Mouse (Mus musculus): ENCODE results near the gene H2-T3. TPM values are rescaled to one million over a fixed set of nuclear protein-coding genes. Genes with fewer than 3 reads are reported as not detected.
"Not testable (repeated sequence)": the region's sequence is repeated elsewhere in the genome, so short reads cannot be mapped to it uniquely, and the experiment has no call there.

The H2-T3 gene
- not detected in 2 replicates for polyA plus RNA-seq (2015; fragmentation: Nextera tagmentation; extraction: Ambion mirVana)

DNA sequence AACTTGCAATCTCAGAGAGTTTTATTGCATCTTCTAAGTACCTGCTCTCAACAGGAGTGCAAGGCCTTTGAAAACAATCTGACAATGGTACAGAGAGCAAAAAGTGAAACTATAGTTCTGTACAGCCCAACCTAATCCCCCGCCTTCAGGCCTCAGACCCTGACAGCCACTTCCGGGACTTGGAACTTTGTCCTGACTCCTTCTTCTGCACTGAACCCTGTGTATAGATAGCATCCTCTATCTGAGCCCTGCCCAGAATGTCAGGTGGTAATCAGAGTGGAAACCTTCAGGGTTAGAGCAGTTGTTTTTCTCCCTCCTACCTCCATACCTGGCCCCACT lies at the start of gene H2-T3:
TSS of gene H2-T3 (minus strand) at position 119 of the 339 bp plus-strand sequence.
- no peak for ATAC-seq (ENCODE audit: low FRiP score)
- Histone ChIP-seq H3K27me3 (peaks cover 65% of the 10 kb centered on the region), H3K4me1 (replicated peaks) (no peaks in the 10 kb centered on the region), H3K27ac (no peak within 1 kb of the TSS), H3K4me3 (no peak within 1 kb of the TSS), H3K9me3 (no peaks in the 10 kb centered on the region), H3K4me2 (no peak within 1 kb of the TSS), H3K9ac (no peak within 1 kb of the TSS), H3K36me3 (no peaks in the 10 kb centered on the region)
- 89% methylated on average over 2 of the region's 2 CpGs for WGBS

DNA sequence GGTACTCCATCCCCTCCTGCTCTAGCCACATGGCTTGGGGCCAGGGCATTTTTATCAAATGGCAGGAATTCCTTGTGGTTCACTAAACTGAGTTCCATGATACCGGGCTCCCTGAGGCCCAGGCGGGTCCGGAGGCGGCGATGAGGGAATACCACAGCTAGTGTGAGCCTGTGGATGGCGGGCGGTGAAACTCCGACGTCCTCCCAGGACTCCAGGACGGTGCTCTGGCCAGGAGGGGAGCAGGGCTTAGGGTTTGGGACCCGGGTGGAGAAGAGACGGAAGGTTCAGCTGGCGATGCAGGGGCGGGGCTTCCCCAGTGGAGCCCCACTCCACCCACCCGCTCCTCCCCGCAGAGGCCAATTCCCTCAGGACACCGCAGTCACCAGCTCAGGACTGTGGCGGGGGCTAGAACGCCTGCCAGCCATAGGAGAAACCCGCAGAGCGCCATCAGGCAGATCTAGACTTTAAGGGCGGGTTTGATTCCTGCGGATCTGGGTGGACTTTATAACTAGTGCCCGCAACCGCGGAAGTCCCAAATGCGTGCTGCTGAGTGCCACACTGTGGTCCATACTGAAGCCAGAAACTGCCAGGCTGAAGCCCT lies 47.3 kb upstream of the H2-T3 start:
- H3K9ac ChIP-seq, result peak overlapping the region; percentile 31
- no peaks in the 10 kb centered on the region for H3K36me3 ChIP-seq
- peak overlapping the region; percentile 52 for H3K4me2 ChIP-seq
- peaks cover 40% of the 10 kb centered on the region for H3K27me3 ChIP-seq
- WGBS, result 3% methylated on average over 27 of the region's 27 CpGs
- H3K4me3 ChIP-seq, result peak overlapping the region; percentile 25
- peaks cover 8% of the 10 kb centered on the region for H3K4me1 ChIP-seq (replicated peaks)
- 0 out of 2 replicates have a peak, but pooled peaks have one; percentile 49 for ATAC-seq (ENCODE audit: low FRiP score)
- no peak overlapping the region for H3K27ac ChIP-seq
- no peaks in the 10 kb centered on the region for H3K9me3 ChIP-seq

DNA sequence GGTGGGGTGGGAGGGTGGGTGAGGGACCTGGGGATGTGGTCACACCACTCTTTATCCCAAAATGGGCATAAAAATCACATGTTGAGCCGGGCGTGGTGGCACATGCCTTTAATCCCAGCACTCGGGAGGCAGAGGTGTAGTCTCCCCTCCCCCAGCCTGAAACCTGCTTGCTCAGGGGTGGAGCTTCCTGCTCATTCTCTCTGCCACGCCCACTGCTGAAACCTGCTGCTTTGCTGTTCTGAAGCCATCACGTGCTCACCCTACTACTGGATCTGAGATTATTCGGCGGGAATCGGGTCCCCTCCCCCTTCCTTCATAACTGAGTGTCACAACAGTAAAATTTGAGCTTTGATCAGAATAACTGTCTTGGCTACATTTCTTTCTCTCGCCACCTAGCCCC lies 45.2 kb upstream of the H2-T3 start:
- not testable (repeated sequence) for H3K36me3 ChIP-seq; ATAC-seq (ENCODE audit: low FRiP score); H3K4me2 ChIP-seq; H3K9ac ChIP-seq; H3K4me1 ChIP-seq (replicated peaks); H3K4me3 ChIP-seq; H3K27ac ChIP-seq; H3K9me3 ChIP-seq
- H3K27me3 ChIP-seq, result peaks cover 31% of the 10 kb centered on the region
- 44% methylated on average over 8 of the region's 9 CpGs for WGBS

DNA sequence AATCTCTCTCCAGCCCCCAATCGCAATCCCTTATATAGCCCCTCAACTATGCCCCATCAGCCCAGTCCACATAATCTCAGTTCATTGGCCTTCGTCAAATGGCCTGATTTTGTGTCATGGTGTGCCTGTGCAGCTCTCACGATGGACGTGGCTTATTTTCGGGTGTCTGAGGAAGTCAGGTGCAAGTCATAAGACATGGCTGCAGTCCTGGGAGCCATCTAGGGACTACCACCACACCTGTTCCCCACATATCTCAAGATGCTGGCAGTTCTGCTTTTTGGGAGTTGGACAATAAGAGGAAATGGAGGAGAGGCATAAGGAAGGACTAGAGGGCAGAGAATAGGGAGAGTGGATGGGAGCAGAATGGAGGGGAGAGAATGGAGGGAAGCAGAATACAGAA lies 43.5 kb upstream of the H2-T3 start:
- peaks cover 26% of the 10 kb centered on the region for H3K27me3 ChIP-seq
- H3K27ac ChIP-seq, result no peak overlapping the region
- peaks cover 8% of the 10 kb centered on the region for H3K4me1 ChIP-seq (replicated peaks)
- H3K4me3 ChIP-seq, result no peak overlapping the region
- H3K9ac ChIP-seq, result no peak overlapping the region
- 84% methylated on average over 5 of the region's 5 CpGs for WGBS
- no peak overlapping the region for H3K4me2 ChIP-seq
- no peak for ATAC-seq (ENCODE audit: low FRiP score)
- no peaks in the 10 kb centered on the region for H3K9me3 ChIP-seq
- no peaks in the 10 kb centered on the region for H3K36me3 ChIP-seq

DNA sequence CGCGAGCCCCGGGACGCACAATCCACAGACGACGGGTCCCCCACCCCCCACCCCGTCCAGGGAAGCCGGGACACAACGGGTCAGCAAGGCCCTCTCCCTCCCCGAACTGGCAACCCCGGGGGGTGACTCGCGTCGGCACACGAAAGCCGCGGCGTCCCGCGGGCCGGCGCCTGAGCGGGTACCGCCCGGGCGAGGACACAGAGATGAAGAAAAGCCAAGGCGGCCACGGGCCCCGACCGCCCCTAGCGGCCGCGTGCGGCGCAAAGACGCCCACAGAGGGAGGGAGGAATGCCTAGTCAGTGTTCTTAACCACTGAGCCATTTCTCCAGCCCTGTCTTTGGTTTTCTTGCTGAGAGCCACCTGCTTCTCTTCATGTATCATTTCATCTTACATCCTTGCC lies 41.2 kb upstream of the H2-T3 start:
- Histone ChIP-seq H3K4me2 (no peak overlapping the region), H3K9me3 (no peaks in the 10 kb centered on the region), H3K27me3 (peaks cover 5% of the 10 kb centered on the region), H3K4me3 (no peak overlapping the region), H3K9ac (no peak overlapping the region), H3K27ac (no peak overlapping the region), H3K36me3 (no peaks in the 10 kb centered on the region), H3K4me1 (replicated peaks) (no peaks in the 10 kb centered on the region)
- 6% methylated on average over 36 of the region's 36 CpGs for WGBS
- ATAC-seq (ENCODE audit: low FRiP score), result no peak

DNA sequence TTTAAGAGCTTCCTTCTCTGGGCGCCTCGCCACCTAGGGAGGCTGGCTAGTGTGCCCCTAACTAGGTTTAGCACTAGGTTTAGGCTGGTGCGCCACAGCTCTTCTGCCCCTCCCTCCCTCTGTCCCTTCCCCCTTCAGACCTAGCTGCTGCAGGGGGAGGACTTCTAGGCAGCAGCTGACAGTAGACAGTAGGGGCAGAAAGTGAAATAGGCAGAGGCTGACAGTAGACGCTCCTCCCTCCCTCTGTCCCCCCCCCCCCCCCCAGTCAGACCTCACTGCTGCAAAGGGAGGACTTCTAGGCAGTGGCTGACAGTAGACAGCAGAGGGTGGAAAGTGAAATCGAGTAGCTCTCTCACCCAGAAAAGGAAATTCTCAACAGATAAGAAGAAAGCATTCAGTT lies 39.0 kb upstream of the H2-T3 start:
- Histone ChIP-seq H3K36me3 (no peaks in the 10 kb centered on the region), H3K27me3 (peaks cover 18% of the 10 kb centered on the region), H3K4me3 (no peak overlapping the region), H3K4me2 (no peak overlapping the region), H3K9ac (no peak overlapping the region), H3K4me1 (replicated peaks) (0 out of 2 replicates have a peak, but pooled peaks cover 5% of the 10 kb centered on the region), H3K9me3 (no peaks in the 10 kb centered on the region), H3K27ac (no peak overlapping the region)
- ATAC-seq (ENCODE audit: low FRiP score), result no peak
- WGBS, result 10% methylated on average over 5 of the region's 5 CpGs

DNA sequence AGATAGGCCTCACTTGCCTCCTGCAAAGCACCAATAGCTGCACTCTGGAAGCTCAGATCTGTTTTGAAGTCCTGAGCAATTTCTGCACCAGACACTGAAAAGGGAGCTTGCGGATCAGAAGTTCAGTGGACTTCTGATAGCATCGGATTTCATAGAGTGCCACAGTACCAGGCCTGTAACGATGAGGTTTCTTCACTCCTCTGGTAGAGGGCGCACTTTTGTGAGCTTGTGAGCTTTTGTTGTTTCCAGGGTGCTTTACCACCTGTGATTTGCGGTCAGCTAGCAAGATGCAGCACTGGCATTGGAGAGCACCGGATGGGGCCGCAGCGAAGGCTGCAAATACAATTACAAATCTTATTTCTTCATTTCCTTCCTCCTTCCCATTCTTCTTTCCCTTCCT lies 36.8 kb upstream of the H2-T3 start:
- Histone ChIP-seq H3K36me3 (no peaks in the 10 kb centered on the region), H3K27me3 (peaks cover 28% of the 10 kb centered on the region), H3K4me2 (no peak overlapping the region), H3K4me1 (replicated peaks) (0 out of 2 replicates have a peak, but pooled peaks cover 5% of the 10 kb centered on the region), H3K4me3 (no peak overlapping the region), H3K27ac (no peak overlapping the region), H3K9me3 (no peaks in the 10 kb centered on the region), H3K9ac (no peak overlapping the region)
- 22% methylated on average over 8 of the region's 8 CpGs for WGBS
- no peak for ATAC-seq (ENCODE audit: low FRiP score)

DNA sequence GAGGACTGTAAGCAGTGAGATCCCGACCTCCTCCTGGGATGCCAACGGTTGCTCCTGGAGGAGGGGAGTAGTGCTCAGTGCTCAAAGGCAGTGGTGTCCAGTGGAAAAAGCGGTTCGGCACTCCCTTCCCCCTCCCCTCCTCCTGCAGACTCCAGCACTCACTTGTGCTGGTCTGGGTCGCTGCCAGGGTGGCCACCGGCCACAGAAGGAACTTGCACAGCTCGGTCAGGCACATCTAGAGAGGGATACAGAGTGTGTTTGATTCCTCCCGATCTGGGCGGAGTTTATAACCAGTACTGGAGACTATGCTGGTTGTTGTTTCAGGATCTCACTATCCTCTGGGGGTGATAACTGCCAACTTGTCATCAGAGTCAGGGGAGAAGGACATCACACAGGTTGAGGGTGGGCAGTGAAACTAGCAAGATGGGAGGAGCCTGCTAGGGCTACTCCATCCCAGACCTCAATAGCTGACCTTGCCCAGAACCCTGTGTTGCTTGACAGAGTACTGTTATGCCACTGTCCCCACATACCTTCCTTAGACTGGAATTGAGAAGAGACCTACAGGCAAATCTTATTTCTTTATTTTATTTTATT lies 35.2 kb upstream of the H2-T3 start:
- no peak overlapping the region for H3K4me3 ChIP-seq
- H3K27ac ChIP-seq, result no peak overlapping the region
- H3K27me3 ChIP-seq, result peaks cover 43% of the 10 kb centered on the region
- 0 out of 2 replicates have a peak, but pooled peaks cover 5% of the 10 kb centered on the region for H3K4me1 ChIP-seq (replicated peaks)
- H3K36me3 ChIP-seq, result no peaks in the 10 kb centered on the region
- H3K9me3 ChIP-seq, result no peaks in the 10 kb centered on the region
- no peak overlapping the region for H3K9ac ChIP-seq
- WGBS, result 8% methylated on average over 9 of the region's 9 CpGs
- H3K4me2 ChIP-seq, result peak overlapping the region; percentile 9; the same call in 1 of the 2 replicates
- no peak; the same call in 1 of the 2 replicates for ATAC-seq (ENCODE audit: low FRiP score)

DNA sequence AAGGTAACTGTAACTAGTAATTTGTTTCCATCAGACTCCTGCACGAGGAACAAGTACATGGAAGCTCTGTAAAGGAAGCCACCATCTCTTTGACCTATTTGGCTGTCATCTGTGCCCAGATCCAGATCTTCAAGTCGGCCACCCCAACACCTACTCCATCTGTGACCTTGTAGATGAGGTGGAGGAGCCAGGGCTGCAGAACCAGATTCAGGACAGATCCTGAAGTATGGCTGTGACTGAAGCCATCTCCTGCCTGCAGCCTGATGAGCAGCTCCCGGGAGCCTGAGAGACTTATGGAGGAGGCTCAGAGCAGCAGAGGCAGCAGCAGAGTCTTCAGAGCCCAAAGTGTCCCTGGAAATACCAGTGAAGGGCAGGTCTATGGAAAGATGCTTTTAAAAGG lies 34.4 kb upstream of the H2-T3 start:
- no peak overlapping the region for H3K4me3 ChIP-seq
- 0 out of 2 replicates have a peak, but pooled peaks cover 5% of the 10 kb centered on the region for H3K4me1 ChIP-seq (replicated peaks)
- no peaks in the 10 kb centered on the region for H3K36me3 ChIP-seq
- H3K9ac ChIP-seq, result no peak overlapping the region
- H3K9me3 ChIP-seq, result no peaks in the 10 kb centered on the region
- WGBS, result 56% methylated on average over 3 of the region's 3 CpGs
- peaks cover 50% of the 10 kb centered on the region for H3K27me3 ChIP-seq
- H3K4me2 ChIP-seq, result no peak overlapping the region
- H3K27ac ChIP-seq, result no peak overlapping the region
- no peak for ATAC-seq (ENCODE audit: low FRiP score)

DNA sequence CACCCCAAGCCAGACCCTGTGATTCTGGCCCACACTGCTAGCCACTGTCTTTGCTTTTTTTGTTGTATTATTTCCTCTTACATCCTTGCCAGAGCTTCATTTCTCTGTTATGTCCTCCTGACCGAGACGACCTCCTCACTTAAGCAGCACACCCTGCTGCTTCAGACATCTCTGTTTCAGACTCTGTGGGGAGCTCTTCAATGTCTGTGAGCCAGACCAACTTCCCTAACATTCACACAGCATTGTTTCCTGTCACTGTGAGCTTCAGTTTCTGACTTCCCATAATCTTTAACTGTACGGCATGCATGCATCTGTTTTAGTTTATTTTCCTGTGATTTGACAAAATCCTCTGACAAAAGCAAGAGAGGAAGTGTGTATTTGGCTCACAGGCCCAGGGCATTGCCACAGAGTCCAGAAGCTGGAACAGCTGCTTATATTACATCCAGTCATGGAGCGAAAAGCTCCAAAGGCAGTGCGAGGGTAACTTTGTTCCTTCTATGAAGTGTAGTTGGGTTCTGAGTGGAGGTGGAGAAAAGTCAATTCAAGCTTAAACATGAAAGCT lies 28.6 kb upstream of the H2-T3 start:
- no peak overlapping the region for H3K4me3 ChIP-seq
- no peak overlapping the region for H3K27ac ChIP-seq
- H3K9me3 ChIP-seq, result no peaks in the 10 kb centered on the region
- H3K9ac ChIP-seq, result no peak overlapping the region
- WGBS, result 62% methylated on average over 5 of the region's 5 CpGs
- H3K4me1 ChIP-seq (replicated peaks), result peaks cover 5% of the 10 kb centered on the region; the same call in 1 of the 2 replicates
- H3K36me3 ChIP-seq, result no peaks in the 10 kb centered on the region
- peaks cover 84% of the 10 kb centered on the region for H3K27me3 ChIP-seq
- no peak overlapping the region for H3K4me2 ChIP-seq
- ATAC-seq (ENCODE audit: low FRiP score), result no peak

DNA sequence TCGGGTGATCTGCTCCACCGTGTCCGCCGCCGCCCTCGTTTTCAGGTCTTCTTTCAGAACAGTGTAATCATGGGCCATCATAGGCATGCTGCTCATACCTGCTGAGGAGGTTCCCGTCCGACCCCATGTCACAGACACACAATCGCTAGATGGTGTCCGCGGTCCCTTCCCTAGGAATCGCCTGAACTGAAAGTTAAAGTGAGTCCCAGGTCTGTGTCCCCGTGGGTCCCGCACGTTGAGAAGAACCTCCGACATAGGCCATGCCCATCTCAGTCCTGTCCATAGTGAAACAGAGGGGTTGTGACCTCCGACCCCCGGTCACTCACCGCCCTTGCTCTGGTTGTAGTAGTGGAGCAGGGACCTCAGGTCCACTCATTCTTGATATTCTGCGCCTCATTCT lies 25.5 kb upstream of the H2-T3 start:
- H3K27me3 ChIP-seq, result peaks cover 90% of the 10 kb centered on the region
- no peak overlapping the region for H3K9ac ChIP-seq
- 0 out of 2 replicates have a peak overlapping the region, but pooled peaks have one; percentile 21 for H3K4me2 ChIP-seq
- ATAC-seq (ENCODE audit: low FRiP score), result no peak
- H3K4me1 ChIP-seq (replicated peaks), result peaks cover 5% of the 10 kb centered on the region; the same call in 1 of the 2 replicates
- H3K27ac ChIP-seq, result no peak overlapping the region
- WGBS, result 4% methylated on average over 20 of the region's 20 CpGs
- 0 out of 2 replicates have a peak overlapping the region, but pooled peaks have one; percentile 4 for H3K4me3 ChIP-seq
- H3K9me3 ChIP-seq, result no peaks in the 10 kb centered on the region
- H3K36me3 ChIP-seq, result no peaks in the 10 kb centered on the region

DNA sequence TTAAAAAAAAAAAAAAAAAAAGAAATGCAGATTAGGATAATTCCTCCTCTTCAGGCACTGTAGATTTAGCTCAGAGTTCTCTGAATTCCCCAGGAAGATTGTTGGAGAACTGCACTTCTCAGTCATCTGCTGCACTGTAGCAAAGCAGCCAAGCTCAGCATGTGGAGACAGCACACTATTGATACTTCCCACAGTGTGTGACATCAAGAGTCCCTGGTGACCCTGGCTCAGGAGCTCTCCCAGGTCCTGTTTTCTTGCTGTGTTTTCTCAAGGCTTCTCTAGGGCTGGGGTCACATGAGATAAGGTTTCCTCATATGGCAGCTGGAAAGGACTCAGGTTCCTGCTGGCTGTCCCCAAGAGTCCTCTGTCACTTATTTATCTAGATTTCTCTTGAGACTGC lies 16.8 kb upstream of the H2-T3 start:
- no peak overlapping the region for H3K4me3 ChIP-seq
- no peak overlapping the region for H3K4me2 ChIP-seq
- H3K4me1 ChIP-seq (replicated peaks), result peaks cover 11% of the 10 kb centered on the region
- no peak overlapping the region for H3K9ac ChIP-seq
- H3K9me3 ChIP-seq, result no peaks in the 10 kb centered on the region
- H3K27me3 ChIP-seq, result peaks cover 85% of the 10 kb centered on the region
- no peaks in the 10 kb centered on the region for H3K36me3 ChIP-seq
- ATAC-seq (ENCODE audit: low FRiP score), result no peak
- H3K27ac ChIP-seq, result no peak overlapping the region

Data from hindbrain, embryonic 13.5 days (tissue).